Mouse (Mus musculus) 3134 (cell line): ENCODE results near the gene Gzme.
"Not testable (repeated sequence)": the region's sequence is repeated elsewhere in the genome, so short reads cannot be mapped to it uniquely, and the experiment has no call there.

ENCODE experiments used
- DNase-seq: peaks from one replicate; pipeline ENCODE4 v3.0.0-alpha.2; 2011; ENCODE audit warnings: low spot score; ENCODE audit not compliant: insufficient read length; ENCODE audit errors: extremely low read depth

The Gzme gene

GRCm38 (mm10) chr14:56120525-56120924, at the start of gene Gzme:
Gzme (minus strand) TSS chr14:56120625.
- no peak for DNase-seq

- no peak for DNase-seq
These were observed 47.6 kb upstream of the Gzme start for GRCm38 (mm10) chr14:56168009-56168408.

DNA sequence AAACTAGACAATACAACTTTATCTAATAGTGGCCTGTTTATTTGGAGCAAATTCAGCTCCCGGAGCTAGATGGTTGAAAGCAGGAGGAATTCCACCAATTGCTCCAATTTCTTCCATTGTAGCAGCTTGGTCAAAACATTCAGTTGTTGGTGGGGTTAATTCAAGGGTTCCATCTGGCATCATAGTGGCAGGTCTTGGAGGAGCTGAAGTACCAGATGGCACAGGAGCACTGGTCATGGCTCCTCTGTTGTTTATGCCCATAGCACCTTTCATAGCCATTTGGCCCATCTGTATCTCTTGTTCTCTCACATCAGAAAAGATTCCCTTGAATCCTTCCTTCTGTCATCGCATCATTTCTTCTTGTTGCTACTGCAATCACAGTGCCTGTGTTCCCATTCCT, 41.7 kb upstream of the Gzme start:
- DNase-seq = no peak

- not testable (repeated sequence) for DNase-seq
These were observed 39.1 kb upstream of the Gzme start, which contains the start of gene Gzmg for GRCm38 (mm10) chr14:56159479-56159878. Gzmg (minus strand) TSS chr14:56159579.

GRCm38 (mm10) chr14:56155340-56155739, 34.9 kb upstream of the Gzme start:
- DNase-seq = no peak

- DNase-seq = not testable (repeated sequence)
These were observed 13.2 kb upstream of the Gzme start for GRCm38 (mm10) chr14:56133675-56134074.

- DNase-seq = not testable (repeated sequence)
These were observed 12.1 kb upstream of the Gzme start, which contains the start of gene Gzmd for GRCm38 (mm10) chr14:56132508-56132907. Gzmd (minus strand) TSS chr14:56132608.

- no peak for DNase-seq
These were observed 7.9 kb upstream of the Gzme start for GRCm38 (mm10) chr14:56128341-56128740.

DNA sequence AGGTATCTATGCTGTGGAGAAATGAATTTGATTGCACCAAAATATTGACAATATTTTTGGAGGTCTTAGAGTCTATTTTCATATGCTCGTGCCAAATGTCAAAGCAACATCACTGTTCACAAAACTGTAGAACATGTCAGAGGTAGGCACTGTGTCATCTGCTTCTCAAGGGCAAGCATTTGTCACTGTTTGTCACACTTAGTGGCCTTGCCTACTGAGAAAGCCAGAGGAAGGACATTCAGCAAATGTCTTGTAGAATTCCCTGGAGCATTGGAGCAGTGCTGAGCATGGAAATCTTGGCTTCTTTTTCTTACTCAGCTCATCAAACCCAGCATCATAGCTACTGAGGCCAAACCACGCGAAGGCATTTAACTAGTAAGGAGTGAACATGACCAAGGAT, 3.1 kb upstream of the Gzme start:
- no peak for DNase-seq

DNA sequence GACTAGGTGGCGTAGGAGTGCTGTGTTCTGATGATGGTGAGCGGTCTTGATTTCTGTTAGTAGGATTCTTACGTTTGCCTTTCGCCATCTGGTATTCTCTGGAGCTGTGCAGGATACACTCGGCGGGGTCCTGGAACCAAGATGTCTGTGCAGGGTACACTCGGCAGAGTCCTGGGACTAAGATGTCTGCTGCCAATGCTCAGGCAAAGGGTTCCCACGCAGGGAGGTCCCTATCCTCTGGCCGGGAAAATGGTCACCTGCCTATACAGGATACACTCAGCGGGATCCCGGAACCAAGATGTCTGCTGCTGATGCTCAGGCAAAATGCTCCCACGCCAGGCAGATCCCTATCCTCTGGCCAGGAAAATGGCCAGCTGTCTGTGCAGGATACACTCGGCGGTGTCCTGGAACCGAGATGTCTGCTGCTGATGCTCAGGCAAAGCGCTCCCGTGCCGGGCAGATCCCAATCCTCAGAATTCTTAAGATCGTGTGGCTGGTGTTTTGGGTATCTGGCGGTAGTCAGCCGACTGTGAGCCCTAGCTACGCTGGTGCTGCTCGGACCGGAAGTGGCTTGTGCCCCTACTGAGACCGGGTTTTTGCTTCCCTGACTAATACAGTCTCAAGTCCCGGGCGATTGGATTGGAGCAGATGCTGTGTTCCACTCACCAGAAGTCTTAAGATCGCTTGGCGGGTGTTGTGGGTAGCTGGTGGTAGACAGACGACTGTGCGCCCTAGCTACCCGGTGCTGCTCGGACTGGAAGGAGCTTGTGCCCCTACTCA, 4.7 kb downstream of the Gzme start:
- DNase-seq = not testable (repeated sequence)

DNA sequence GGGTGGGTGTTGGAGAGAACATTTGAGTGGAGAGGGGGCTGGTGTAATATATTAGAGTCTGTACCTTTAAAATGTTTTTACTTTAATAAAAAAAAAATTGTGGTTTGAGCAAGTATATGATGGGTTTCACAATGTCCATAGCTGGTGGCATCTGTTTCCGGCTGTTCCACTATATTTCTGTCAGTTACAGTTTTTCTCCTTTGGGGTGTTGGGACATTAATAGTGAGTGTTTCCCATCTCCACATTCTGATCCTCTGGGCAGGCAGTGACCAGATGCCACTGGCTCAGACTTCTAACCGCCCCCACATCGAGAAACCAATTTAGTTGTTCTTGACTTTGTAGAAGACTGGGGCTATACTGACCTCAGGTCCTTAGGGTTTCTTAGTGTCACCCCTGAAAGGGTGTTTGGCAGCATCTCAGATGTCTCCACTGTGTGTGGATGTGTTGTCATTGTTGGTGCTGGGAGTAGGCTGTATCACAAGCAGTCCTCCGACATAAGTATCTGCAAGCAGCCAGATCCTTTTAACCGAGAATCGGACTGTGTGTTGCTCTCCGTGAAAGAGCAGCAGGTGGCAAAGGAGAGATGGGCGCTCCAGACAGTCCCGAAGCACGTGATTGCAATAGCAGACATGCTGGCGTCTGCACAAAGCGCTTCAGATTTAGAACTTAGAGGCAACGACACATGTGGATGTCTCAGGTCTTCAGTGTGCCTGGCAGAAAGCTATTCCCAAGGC, 14.8 kb downstream of the Gzme start:
- DNase-seq = no peak

DNA sequence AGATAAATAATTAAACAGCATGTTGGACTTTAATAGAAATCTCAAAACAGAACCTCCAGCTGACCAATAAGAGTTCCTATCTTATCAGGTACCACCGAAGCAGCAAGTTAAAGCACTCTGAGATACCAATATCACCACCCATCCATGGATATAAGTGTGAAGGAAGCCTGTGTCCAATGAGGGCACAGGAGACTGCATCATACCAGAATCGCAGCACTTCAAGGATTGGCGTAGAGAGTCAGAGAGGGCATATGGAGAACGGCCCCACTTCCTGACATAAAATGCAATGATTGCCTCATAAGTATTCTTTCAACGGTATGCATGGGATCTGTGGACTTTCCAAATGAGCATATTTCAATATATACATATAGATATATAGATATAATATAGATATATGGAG, 15.4 kb downstream of the Gzme start:
- DNase-seq = no peak

GRCm38 (mm10) chr14:56103452-56103851, 17.0 kb downstream of the Gzme start:
- DNase-seq = no peak

DNA sequence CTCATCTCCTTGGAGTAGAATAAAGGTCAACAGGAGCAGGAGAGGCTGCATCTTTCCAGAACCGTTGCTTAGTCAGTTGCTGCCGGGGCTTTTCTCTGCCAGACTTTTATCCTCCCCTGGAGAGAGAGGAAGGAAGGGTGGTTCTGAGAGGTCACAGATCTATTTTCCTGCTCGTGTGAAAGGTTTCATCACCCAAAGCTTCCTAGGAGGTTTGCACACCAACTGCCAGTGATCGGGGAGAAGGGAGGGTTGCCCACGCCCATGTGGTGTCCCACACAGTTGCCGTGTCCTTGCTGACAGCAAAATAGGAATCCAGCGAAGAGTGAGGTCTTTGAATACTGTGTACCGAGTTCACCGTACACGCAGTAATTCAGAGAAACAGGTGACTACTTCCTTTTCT, 18.0 kb downstream of the Gzme start, which contains the start of gene Ctsg:
Gene Ctsg, minus strand, starts transcription at position 189 of the 400 bp plus-strand sequence.
- DNase-seq = no peak

GRCm38 (mm10) chr14:56098940-56099339, 21.5 kb downstream of the Gzme start:
- DNase-seq = peak; percentile 9

DNA sequence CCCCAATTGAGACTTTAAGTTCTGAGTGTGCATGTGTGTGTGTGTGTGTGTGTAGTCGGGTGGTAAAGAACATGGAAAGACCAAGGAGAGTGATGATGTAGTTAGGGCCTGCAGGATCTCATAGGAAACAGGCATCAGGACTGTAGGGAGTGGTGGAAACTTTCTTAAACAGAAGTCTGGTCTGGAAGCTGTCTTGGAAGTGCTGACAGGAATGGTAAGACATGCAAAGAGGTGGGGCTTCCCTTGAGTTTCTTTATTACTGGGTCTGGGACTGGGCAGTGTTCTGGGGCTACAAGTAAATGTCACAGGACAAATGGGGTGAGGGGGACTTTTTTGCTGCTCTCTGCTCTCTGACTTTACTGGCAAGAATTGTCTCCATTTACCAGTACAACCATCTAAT, 22.8 kb downstream of the Gzme start:
- DNase-seq = no peak

DNA sequence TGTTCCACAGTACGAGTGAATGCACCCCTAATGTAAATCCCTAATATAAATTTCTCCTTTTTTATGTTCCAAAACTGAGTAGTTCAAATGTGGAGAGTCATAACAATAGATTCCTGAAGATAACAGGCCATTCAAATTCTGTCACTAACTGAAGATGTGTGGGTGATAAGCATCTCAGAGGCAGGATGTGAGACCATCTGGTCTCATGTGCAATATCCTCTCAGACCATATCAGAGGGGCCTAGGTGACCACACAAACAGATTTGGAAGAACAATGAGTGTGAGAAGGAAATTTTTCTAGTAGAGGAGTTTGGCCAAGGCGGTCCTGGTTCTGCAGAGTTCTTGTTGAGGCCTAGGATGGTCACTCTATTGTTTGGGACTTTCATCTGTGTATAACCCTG, 27.1 kb downstream of the Gzme start:
- DNase-seq = no peak

- no peak for DNase-seq
These were observed 33.7 kb downstream of the Gzme start for GRCm38 (mm10) chr14:56086711-56087110.

GRCm38 (mm10) chr14:56085167-56085566, 35.3 kb downstream of the Gzme start, which contains the start of gene Mcpt8:
Mcpt8 (minus strand) TSS chr14:56085273.
- DNase-seq = peak; percentile 32

- DNase-seq = no peak
These were observed 38.4 kb downstream of the Gzme start for GRCm38 (mm10) chr14:56082016-56082415.
